Mouse (Mus musculus): ENCODE data around the gene Gpx5. TPM values are rescaled to one million over a fixed set of nuclear protein-coding genes. Genes with fewer than 3 reads are reported as not detected.
"Not testable (repeated sequence)": the region's sequence is repeated elsewhere in the genome, so short reads cannot be mapped to it uniquely, and the experiment has no call there.

Gpx5 gene
- polyA plus RNA-seq, 1 experiment from 2014 or later = not detected

GRCm38 (mm10) chr13:21259171-21259631 is 33.3 kb downstream of the Gpx5 start:
- Histone ChIP-seq H3K27me3 (replicated peaks; ENCODE audit: control insufficient read depth, insufficient read depth, low read length) (no peaks in the 10 kb centered on the region), H3K9me3 (ENCODE audit: control insufficient read depth, low read length) (no peaks in the 10 kb centered on the region), H3K9ac (ENCODE audit: low read depth, low read length) (no peak overlapping the region), H3K4me2 (ENCODE audit: low read depth, low read length) (peak overlapping the region; percentile 56), H3K36me3 (ENCODE audit: control insufficient read depth, insufficient read depth, low read length) (no peaks in the 10 kb centered on the region), H3K27ac (ENCODE audit: low read length) (no peak overlapping the region), H3K4me1 (ENCODE audit: control insufficient read depth, insufficient read depth, low read length) (peaks cover 12% of the 10 kb centered on the region; the same call in 1 of the 2 replicates), H3K4me3 (ENCODE audit: low read length) (peak overlapping the region; percentile 50)
- no peak for ATAC-seq
- WGBS = under 1% methylated on average over 15 of the region's 15 CpGs

- Histone ChIP-seq H3K27ac (ENCODE audit: low read length) (no peak overlapping the region), H3K4me1 (ENCODE audit: control insufficient read depth, insufficient read depth, low read length) (peaks cover 10% of the 10 kb centered on the region; the same call in 1 of the 2 replicates), H3K9me3 (ENCODE audit: control insufficient read depth, low read length) (no peaks in the 10 kb centered on the region), H3K4me3 (ENCODE audit: low read length) (peak overlapping the region; percentile 50), H3K9ac (ENCODE audit: low read depth, low read length) (no peak overlapping the region), H3K27me3 (replicated peaks; ENCODE audit: control insufficient read depth, insufficient read depth, low read length) (no peaks in the 10 kb centered on the region), H3K4me2 (ENCODE audit: low read depth, low read length) (peak overlapping the region; percentile 56), H3K36me3 (ENCODE audit: control insufficient read depth, insufficient read depth, low read length) (no peaks in the 10 kb centered on the region)
- WGBS = 23% methylated on average over 6 of the region's 6 CpGs
- ATAC-seq = no peak
Observed at GRCm38 (mm10) chr13:21258524-21258923, 34.0 kb downstream of the Gpx5 start.

- no peaks in the 10 kb centered on the region for H3K27me3 ChIP-seq (replicated peaks; ENCODE audit: control insufficient read depth, insufficient read depth, low read length)
- no peaks in the 10 kb centered on the region for H3K9me3 ChIP-seq (ENCODE audit: control insufficient read depth, low read length)
- H3K27ac ChIP-seq (ENCODE audit: low read length) = no peak overlapping the region
- H3K4me3 ChIP-seq (ENCODE audit: low read length) = peak overlapping the region; percentile 44
- ATAC-seq = no peak
- H3K36me3 ChIP-seq (ENCODE audit: control insufficient read depth, insufficient read depth, low read length) = no peaks in the 10 kb centered on the region
- H3K9ac ChIP-seq (ENCODE audit: low read depth, low read length) = peak overlapping the region; percentile 31; the same call in 1 of the 2 replicates
- WGBS = 3% methylated on average over 16 of the region's 16 CpGs
- peak overlapping the region; percentile 57 for H3K4me2 ChIP-seq (ENCODE audit: low read depth, low read length)
- peaks cover 5% of the 10 kb centered on the region; the same call in 1 of the 2 replicates for H3K4me1 ChIP-seq (ENCODE audit: control insufficient read depth, insufficient read depth, low read length)
Observed at GRCm38 (mm10) chr13:21253986-21254385, 38.5 kb downstream of the Gpx5 start.

- H3K4me3 ChIP-seq (ENCODE audit: low read length) = peak overlapping the region; percentile 44
- 3% methylated on average over 12 of the region's 12 CpGs for WGBS
- no peaks in the 10 kb centered on the region for H3K9me3 ChIP-seq (ENCODE audit: control insufficient read depth, low read length)
- ATAC-seq = no peak
- peaks cover 5% of the 10 kb centered on the region; the same call in 1 of the 2 replicates for H3K4me1 ChIP-seq (ENCODE audit: control insufficient read depth, insufficient read depth, low read length)
- H3K9ac ChIP-seq (ENCODE audit: low read depth, low read length) = peak overlapping the region; percentile 31; the same call in 1 of the 2 replicates
- no peaks in the 10 kb centered on the region for H3K36me3 ChIP-seq (ENCODE audit: control insufficient read depth, insufficient read depth, low read length)
- no peak overlapping the region for H3K27ac ChIP-seq (ENCODE audit: low read length)
- peak overlapping the region; percentile 57 for H3K4me2 ChIP-seq (ENCODE audit: low read depth, low read length)
- no peaks in the 10 kb centered on the region for H3K27me3 ChIP-seq (replicated peaks; ENCODE audit: control insufficient read depth, insufficient read depth, low read length)
Observed at GRCm38 (mm10) chr13:21253569-21253968, 39.0 kb downstream of the Gpx5 start.

- Histone ChIP-seq H3K27ac (ENCODE audit: low read length) (no peak overlapping the region), H3K4me2 (ENCODE audit: low read depth, low read length) (peak overlapping the region; percentile 57; the same call in 1 of the 2 replicates), H3K4me1 (ENCODE audit: control insufficient read depth, insufficient read depth, low read length) (peaks cover 5% of the 10 kb centered on the region; the same call in 1 of the 2 replicates), H3K9ac (ENCODE audit: low read depth, low read length) (no peak overlapping the region), H3K36me3 (ENCODE audit: control insufficient read depth, insufficient read depth, low read length) (no peaks in the 10 kb centered on the region), H3K4me3 (ENCODE audit: low read length) (no peak overlapping the region), H3K9me3 (ENCODE audit: control insufficient read depth, low read length) (no peaks in the 10 kb centered on the region), H3K27me3 (replicated peaks; ENCODE audit: control insufficient read depth, insufficient read depth, low read length) (no peaks in the 10 kb centered on the region)
- no peak for ATAC-seq
- 36% methylated on average over 5 of the region's 5 CpGs for WGBS
Observed at GRCm38 (mm10) chr13:21253040-21253439, 39.5 kb downstream of the Gpx5 start.

GRCm38 (mm10) chr13:21250074-21250681 is 42.4 kb downstream of the Gpx5 start:
- WGBS = 56% methylated on average over 9 of the region's 9 CpGs
- Histone ChIP-seq H3K36me3 (ENCODE audit: control insufficient read depth, insufficient read depth, low read length) (no peaks in the 10 kb centered on the region), H3K4me1 (ENCODE audit: control insufficient read depth, insufficient read depth, low read length) (peaks cover 4% of the 10 kb centered on the region; the same call in 1 of the 2 replicates), H3K27me3 (replicated peaks; ENCODE audit: control insufficient read depth, insufficient read depth, low read length) (no peaks in the 10 kb centered on the region), H3K4me3 (ENCODE audit: low read length) (no peak overlapping the region), H3K9ac (ENCODE audit: low read depth, low read length) (no peak overlapping the region), H3K27ac (ENCODE audit: low read length) (no peak overlapping the region), H3K4me2 (ENCODE audit: low read depth, low read length) (no peak overlapping the region), H3K9me3 (ENCODE audit: control insufficient read depth, low read length) (no peaks in the 10 kb centered on the region)
- ATAC-seq = no peak

- H3K4me3 ChIP-seq (ENCODE audit: low read length) = no peak overlapping the region
Observed at GRCm38 (mm10) chr13:21249022-21249421, 43.5 kb downstream of the Gpx5 start.

GRCm38 (mm10) chr13:21246276-21246675 is 46.3 kb downstream of the Gpx5 start:
- 40% methylated on average over 2 of the region's 2 CpGs for WGBS
- peak; percentile 65; the same call in 1 of the 2 replicates for ATAC-seq
- H3K27ac ChIP-seq (ENCODE audit: low read length) = peak overlapping the region; percentile 3; the same call in 1 of the 2 replicates

More at GRCm38 (mm10) chr13:21249022-21249421, 43.5 kb downstream of the Gpx5 start:
- no peak for ATAC-seq
- Histone ChIP-seq H3K27me3 (replicated peaks; ENCODE audit: control insufficient read depth, insufficient read depth, low read length) (no peaks in the 10 kb centered on the region), H3K27ac (ENCODE audit: low read length) (no peak overlapping the region), H3K9ac (ENCODE audit: low read depth, low read length) (no peak overlapping the region), H3K4me1 (ENCODE audit: control insufficient read depth, insufficient read depth, low read length) (peaks cover 4% of the 10 kb centered on the region; the same call in 1 of the 2 replicates), H3K36me3 (ENCODE audit: control insufficient read depth, insufficient read depth, low read length) (no peaks in the 10 kb centered on the region), H3K4me2 (ENCODE audit: low read depth, low read length) (no peak overlapping the region), H3K9me3 (ENCODE audit: control insufficient read depth, low read length) (no peaks in the 10 kb centered on the region)
- WGBS = 34% methylated on average over 4 of the region's 4 CpGs

GRCm38 (mm10) chr13:21244967-21245366 is 47.6 kb downstream of the Gpx5 start:
- H3K27ac ChIP-seq (ENCODE audit: low read length); H3K36me3 ChIP-seq (ENCODE audit: control insufficient read depth, insufficient read depth, low read length); H3K4me1 ChIP-seq (ENCODE audit: control insufficient read depth, insufficient read depth, low read length); H3K9me3 ChIP-seq (ENCODE audit: control insufficient read depth, low read length); H3K9ac ChIP-seq (ENCODE audit: low read depth, low read length); H3K4me2 ChIP-seq (ENCODE audit: low read depth, low read length); H3K27me3 ChIP-seq (replicated peaks; ENCODE audit: control insufficient read depth, insufficient read depth, low read length); H3K4me3 ChIP-seq (ENCODE audit: low read length): not testable (repeated sequence)
- ATAC-seq = peak; percentile 49
- WGBS = 47% methylated on average over 1 of the region's 1 CpGs

More at GRCm38 (mm10) chr13:21246276-21246675, 46.3 kb downstream of the Gpx5 start:
- Histone ChIP-seq H3K36me3 (ENCODE audit: control insufficient read depth, insufficient read depth, low read length) (no peaks in the 10 kb centered on the region), H3K27me3 (replicated peaks; ENCODE audit: control insufficient read depth, insufficient read depth, low read length) (no peaks in the 10 kb centered on the region), H3K9me3 (ENCODE audit: control insufficient read depth, low read length) (no peaks in the 10 kb centered on the region), H3K4me3 (ENCODE audit: low read length) (no peak overlapping the region), H3K9ac (ENCODE audit: low read depth, low read length) (no peak overlapping the region), H3K4me2 (ENCODE audit: low read depth, low read length) (no peak overlapping the region), H3K4me1 (ENCODE audit: control insufficient read depth, insufficient read depth, low read length) (peaks cover 4% of the 10 kb centered on the region; the same call in 1 of the 2 replicates)
